Mouse (Mus musculus) liver, adult 2 months (tissue): ENCODE results near the gene Lrg1. TPM values are rescaled to one million over a fixed set of nuclear protein-coding genes. Genes with fewer than 3 reads are reported as not detected.
A peak's percentile ranks its signal among the peaks of the same experiment; 100 is the strongest.

Source experiments
- DNase-seq: peaks from one replicate; pipeline ENCODE4 v3.0.0-alpha.2; 2011; ENCODE audit warnings: low read depth, low spot score; ENCODE audit errors: extremely low read depth
- H3K27ac ChIP-seq: fragments of 200-500 bp; replicated peaks from 2 replicates; pipeline ENCODE4 v1.5.1; 2012; ENCODE audit warnings: low read depth, mild to moderate bottlenecking, control low read depth, inconsistent platforms, low read length; ENCODE audit not compliant: insufficient read depth
- H3K27me3 ChIP-seq: fragments of 200-500 bp; 2 replicates; pipeline ENCODE4 v1.6.1; 2012; ENCODE audit warnings: mild to moderate bottlenecking, moderate library complexity, low read length, inconsistent platforms; ENCODE audit not compliant: control insufficient read depth, insufficient read depth
- H3K36me3 ChIP-seq: fragments of 200-500 bp; 2 replicates; pipeline ENCODE4 v1.6.1; 2012; ENCODE audit warnings: low read length, inconsistent platforms; ENCODE audit not compliant: control insufficient read depth, insufficient read depth
- H3K4me1 ChIP-seq: fragments of 200-500 bp; 2 replicates; pipeline ENCODE4 v1.6.1; 2011; ENCODE audit warnings: low read length; ENCODE audit not compliant: control insufficient read depth, insufficient read depth
- H3K4me3 ChIP-seq: fragments of 200-500 bp; 2 replicates; pipeline ENCODE4 v1.5.1; 2011; ENCODE audit warnings: low read depth, mild to moderate bottlenecking, control low read depth, low read length, moderate library complexity; ENCODE audit not compliant: insufficient read depth
- H3K79me2 ChIP-seq: fragments of 200-500 bp; 2 replicates; pipeline ENCODE4 v1.6.1; 2012; ENCODE audit warnings: inconsistent platforms, mild to moderate bottlenecking, low read length, moderate library complexity; ENCODE audit not compliant: control insufficient read depth, insufficient read depth
- H3K9ac ChIP-seq: fragments of 200-500 bp; 2 replicates; pipeline ENCODE4 v1.6.1; 2012; ENCODE audit warnings: low read depth, mild to moderate bottlenecking, control low read depth, inconsistent platforms, low read length
- CTCF ChIP-seq: fragments of 200-500 bp; IDR thresholded peaks from 2 replicates; pipeline ENCODE4 v1.5.1; 2011; ENCODE audit warnings: low read depth, low read length, control low read depth
- POLR2A ChIP-seq: fragments of 200-500 bp; IDR thresholded peaks from 2 replicates; pipeline ENCODE4 v1.6.1; 2011; ENCODE audit warnings: low read length, control low read depth; ENCODE audit not compliant: insufficient read depth; ENCODE audit errors: extremely low read depth
- WGBS: fragments of 180-500 bp; shearing (Covaris S2); methylation state at CpG from one replicate; pipeline ENCODE4 v1.1.7; 2018; 5-methylcytosine and 5-hydroxymethylcytosine counted together
- polyA plus RNA-seq: library from polyadenylated mRNA; depleted of rRNA; stranded (reverse); fragments of >200 nt; gene quantifications from 2 replicates; pipeline ENCODE4 v1.2.3, GENCODE M21; 2012
- total RNA-seq: library from RNA; depleted of rRNA; stranded (reverse); fragments of >200 nt; gene quantifications from 2 replicates; pipeline ENCODE4 v1.2.3, GENCODE M21; 2014

The Lrg1 gene
- total and polyA plus RNA-seq, 2 experiments: 116 to 543 TPM

DNA sequence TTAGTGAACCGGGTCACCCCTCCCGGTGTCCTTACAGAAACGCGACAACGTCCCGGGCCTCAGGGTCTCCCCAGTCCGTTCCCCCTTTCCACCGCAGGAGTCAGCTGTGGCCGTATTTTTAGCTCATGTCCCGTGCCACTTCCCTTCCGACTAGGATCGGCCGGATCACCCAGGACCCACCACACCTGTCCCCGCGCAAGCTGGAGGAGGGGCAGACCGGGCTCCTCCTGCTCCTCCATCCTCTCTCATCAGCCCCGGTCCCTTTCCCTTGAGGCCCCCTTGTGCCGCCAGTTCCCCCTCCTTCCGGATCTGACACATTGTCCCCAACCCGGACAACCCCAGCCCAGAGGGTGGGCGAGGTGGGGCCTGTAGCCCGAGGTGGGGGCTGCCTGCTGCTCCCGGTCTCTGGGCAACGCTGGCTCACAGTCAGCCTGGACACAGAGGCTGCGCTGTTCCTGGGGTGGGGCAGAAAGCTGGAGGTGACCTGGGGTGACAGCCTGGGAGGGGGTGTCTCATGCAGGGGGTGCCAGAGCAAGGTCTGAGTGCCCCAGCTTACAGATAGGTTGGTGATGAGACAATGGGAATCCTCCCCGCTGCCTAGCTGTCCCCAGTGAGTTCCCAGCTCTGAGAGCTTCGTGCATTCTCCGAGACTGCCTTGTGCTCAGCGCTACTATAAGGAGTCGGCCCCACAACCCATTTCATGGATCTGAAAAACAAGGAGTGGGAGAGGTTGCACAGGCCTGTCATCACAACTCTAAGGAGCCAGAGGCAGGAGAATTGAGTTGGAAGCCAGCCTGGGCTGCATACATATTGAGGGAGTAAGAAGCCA, 27.2 kb upstream of the Lrg1 start:
- DNase-seq: no peak

DNA sequence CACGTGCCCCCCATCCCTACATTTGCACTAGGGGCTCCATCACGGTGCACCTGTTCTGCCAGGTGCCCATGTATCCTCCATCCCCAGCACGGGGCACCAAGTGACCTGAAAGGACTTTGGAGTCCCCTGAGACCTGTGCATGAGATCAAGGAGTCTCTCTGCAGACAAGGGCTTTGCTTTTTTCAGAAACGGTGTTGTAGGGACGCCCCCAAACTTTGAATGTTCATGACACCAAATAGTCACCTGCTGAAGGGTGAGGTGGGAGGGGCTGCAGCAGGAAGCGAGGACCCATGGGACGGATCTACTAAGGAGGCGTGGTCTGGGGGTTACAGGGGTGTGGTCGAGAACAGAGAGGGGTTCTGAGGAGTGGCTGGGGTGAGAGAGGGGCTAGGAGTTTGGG, 26.5 kb upstream of the Lrg1 start:
- Histone ChIP-seq H3K79me2 (no peaks in the 10 kb centered on the region), H3K4me3 (no peak overlapping the region), H3K9ac (no peak overlapping the region), H3K27ac (no peak overlapping the region), H3K4me1 (no peaks in the 10 kb centered on the region), H3K36me3 (no peaks in the 10 kb centered on the region), H3K27me3 (peaks cover 10% of the 10 kb centered on the region)
- no peak for DNase-seq
- WGBS: 40% methylated on average over 9 of the region's 9 CpGs
- TF ChIP-seq CTCF (no peak), POLR2A (no peak)

More for the DNA sequence above, 27.2 kb upstream of the Lrg1 start:
- H3K9ac ChIP-seq: no peak overlapping the region
- no peak overlapping the region for H3K27ac ChIP-seq
- 12% methylated on average over 29 of the region's 30 CpGs for WGBS
- TF ChIP-seq CTCF (no peak), POLR2A (no peak)
- H3K4me3 ChIP-seq: no peak overlapping the region
- H3K27me3 ChIP-seq: peaks cover 10% of the 10 kb centered on the region
- no peaks in the 10 kb centered on the region for H3K79me2 ChIP-seq
- H3K4me1 ChIP-seq: peaks cover 2% of the 10 kb centered on the region; the same call in 1 of the 2 replicates
- no peaks in the 10 kb centered on the region for H3K36me3 ChIP-seq

DNA sequence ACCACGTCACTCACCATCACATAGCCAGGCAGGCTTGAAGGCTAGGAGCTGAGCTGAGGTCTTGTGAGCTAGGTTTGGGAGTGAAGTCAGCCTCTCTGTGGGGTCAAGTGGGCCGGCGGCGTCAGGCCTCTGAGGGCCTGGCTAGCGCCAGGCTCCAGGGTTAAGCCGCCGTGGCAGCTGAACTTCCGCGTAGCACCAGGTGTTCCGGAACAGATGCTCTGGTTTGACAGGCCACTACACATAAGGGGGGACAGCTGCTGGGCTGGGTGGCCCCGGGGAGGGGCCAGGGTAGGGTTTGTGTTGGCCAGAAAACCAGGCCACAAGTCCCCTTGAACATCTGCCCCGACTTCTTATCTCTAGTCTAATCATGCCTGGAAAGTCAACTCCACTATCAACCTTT, 25.6 kb upstream of the Lrg1 start:
- 77% methylated on average over 12 of the region's 12 CpGs for WGBS
- H3K36me3 ChIP-seq: no peaks in the 10 kb centered on the region
- DNase-seq: no peak
- no peaks in the 10 kb centered on the region for H3K4me1 ChIP-seq
- H3K27me3 ChIP-seq: peaks cover 10% of the 10 kb centered on the region
- H3K79me2 ChIP-seq: no peaks in the 10 kb centered on the region
- TF ChIP-seq CTCF (no peak), POLR2A (no peak)
- H3K4me3 ChIP-seq: no peak overlapping the region
- H3K27ac ChIP-seq: no peak overlapping the region
- H3K9ac ChIP-seq: no peak overlapping the region

DNA sequence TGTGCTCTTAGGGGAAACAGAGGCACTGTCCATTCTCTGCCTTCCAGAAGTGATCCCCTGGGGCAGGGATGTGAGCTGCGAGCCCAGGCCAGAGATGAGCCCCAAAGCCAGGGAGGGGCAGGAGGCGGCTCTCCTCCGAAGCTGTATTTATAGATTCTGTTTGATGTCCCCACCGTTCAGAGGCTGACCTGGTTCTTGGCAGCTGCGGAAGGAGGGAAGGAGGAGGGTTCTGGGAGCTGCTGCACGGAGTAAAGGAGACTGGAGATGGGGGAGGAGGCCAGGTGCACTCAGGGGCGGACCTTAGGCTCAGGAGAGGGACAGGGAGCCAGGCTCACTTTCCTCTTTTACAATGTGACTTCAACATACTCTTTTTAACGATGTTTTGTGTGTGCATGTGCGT, 24.3 kb upstream of the Lrg1 start:
- H3K4me3 ChIP-seq: no peak overlapping the region
- no peaks in the 10 kb centered on the region for H3K36me3 ChIP-seq
- no peak overlapping the region for H3K27ac ChIP-seq
- no peaks in the 10 kb centered on the region for H3K79me2 ChIP-seq
- WGBS: 45% methylated on average over 9 of the region's 9 CpGs
- H3K27me3 ChIP-seq: peaks cover 17% of the 10 kb centered on the region
- TF ChIP-seq POLR2A: no peak
- no peak for TF ChIP-seq CTCF
- DNase-seq: no peak
- no peaks in the 10 kb centered on the region for H3K4me1 ChIP-seq
- no peak overlapping the region for H3K9ac ChIP-seq

DNA sequence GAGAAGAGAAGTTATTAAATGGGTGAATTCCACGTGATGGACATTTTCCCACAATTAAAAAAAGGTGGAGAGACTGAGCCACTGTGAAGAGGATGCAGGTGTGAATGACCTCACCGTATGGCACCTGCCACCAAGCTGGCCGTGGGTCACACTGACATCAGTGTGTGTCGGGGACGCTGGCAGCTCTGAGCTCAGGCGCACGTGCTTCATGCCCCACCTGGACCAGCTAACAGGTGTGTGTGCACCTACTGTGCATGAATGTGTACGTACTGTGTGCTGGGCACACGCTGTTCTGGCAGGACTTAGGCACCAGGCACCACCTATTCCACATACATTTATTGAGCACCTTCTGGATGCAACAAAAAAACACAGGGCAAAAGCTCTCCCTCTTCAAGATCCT, 22.7 kb upstream of the Lrg1 start:
- TF ChIP-seq POLR2A (no peak), CTCF (no peak)
- H3K27me3 ChIP-seq: peaks cover 25% of the 10 kb centered on the region
- no peaks in the 10 kb centered on the region for H3K36me3 ChIP-seq
- H3K4me3 ChIP-seq: no peak overlapping the region
- H3K4me1 ChIP-seq: no peaks in the 10 kb centered on the region
- no peaks in the 10 kb centered on the region for H3K79me2 ChIP-seq
- 78% methylated on average over 9 of the region's 9 CpGs for WGBS
- H3K9ac ChIP-seq: no peak overlapping the region
- no peak overlapping the region for H3K27ac ChIP-seq
- no peak for DNase-seq

DNA sequence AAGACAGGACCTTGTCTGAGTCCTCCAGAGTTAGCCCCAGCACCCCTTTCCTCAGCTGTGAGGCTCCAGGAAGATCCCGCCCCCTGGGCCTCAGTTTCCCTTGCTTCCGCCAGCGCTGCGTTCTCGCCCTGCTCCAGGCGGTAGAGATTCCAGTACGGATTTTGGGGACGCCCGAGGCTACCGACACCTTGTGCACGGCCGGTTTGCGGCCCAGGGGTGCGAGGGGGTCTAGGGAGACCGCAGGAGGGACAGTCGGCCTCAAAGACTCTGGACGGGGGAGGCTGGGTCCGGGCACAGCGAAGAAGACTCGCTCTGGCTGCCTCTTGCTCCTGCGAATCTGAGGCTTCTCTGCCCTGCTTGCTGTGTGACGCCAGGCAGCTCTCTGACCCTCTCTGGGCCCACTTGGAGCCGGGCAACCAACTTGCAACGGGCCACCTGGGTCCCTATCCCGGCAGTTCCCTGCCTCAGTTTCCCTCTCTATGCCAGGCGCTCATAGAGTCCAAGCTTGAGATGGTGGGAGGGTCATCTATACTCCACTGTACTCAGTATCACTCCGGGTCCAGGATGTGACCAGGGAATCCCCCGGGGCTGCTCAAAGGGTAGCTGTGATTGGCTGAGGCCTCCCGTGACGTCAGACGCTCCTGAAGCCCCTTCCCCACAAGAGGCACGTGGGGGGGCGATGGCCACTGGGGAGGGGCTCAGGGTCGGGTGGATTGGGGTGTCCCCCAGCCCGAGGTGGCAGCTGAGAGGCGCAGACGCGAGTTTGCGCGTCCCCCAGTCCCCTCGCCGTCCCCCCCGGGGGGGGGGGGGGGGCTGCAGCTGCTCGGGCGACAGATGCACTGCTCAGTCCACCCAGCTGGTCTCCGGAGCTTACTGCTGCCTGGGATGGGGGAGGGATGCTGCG, 20.2 kb upstream of the Lrg1 start:
- DNase-seq: no peak
- Histone ChIP-seq H3K27ac (no peak overlapping the region), H3K4me1 (no peaks in the 10 kb centered on the region), H3K9ac (no peak overlapping the region), H3K27me3 (peaks cover 15% of the 10 kb centered on the region), H3K79me2 (no peaks in the 10 kb centered on the region), H3K4me3 (peak overlapping the region; percentile 29; the same call in 1 of the 2 replicates), H3K36me3 (no peaks in the 10 kb centered on the region)
- no peak for TF ChIP-seq CTCF
- no peak for TF ChIP-seq POLR2A
- 5% methylated on average over 45 of the region's 47 CpGs for WGBS
